Mouse (Mus musculus): ENCODE data around the gene Fcnb. TPM values are rescaled to one million over a fixed set of nuclear protein-coding genes. Genes with fewer than 3 reads are reported as not detected.

Fcnb gene
- total RNA-seq (2015) (149 and 237 TPM in 2 replicates), total RNA-seq (2017) (92.7 and 139 TPM in 2 replicates)

DNA sequence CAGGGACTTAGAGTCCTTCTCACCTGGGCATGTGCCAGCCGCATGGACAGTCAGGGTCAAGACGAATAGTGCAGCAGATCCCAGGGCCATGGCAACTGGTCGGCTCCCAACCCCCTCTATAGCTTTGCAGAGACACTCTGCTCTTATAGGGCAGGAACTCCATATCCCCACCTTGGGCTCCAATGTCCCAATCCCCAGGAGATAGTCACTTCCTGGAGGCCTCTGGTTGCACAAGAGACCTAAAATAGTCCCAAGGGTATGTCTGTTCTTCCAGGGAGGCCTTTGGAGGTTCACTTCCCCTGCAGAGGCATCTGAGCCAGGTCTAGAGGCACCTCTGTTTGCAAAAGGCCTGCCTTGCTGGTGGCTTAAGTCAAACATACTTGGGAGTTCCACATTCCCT is at the start of gene Fcnb:
TSS of gene Fcnb (minus strand) at position 118 of the 400 bp plus-strand sequence.
- peak; percentile 80 for ATAC-seq (replicated peaks; ENCODE audit: poor library complexity)

DNA sequence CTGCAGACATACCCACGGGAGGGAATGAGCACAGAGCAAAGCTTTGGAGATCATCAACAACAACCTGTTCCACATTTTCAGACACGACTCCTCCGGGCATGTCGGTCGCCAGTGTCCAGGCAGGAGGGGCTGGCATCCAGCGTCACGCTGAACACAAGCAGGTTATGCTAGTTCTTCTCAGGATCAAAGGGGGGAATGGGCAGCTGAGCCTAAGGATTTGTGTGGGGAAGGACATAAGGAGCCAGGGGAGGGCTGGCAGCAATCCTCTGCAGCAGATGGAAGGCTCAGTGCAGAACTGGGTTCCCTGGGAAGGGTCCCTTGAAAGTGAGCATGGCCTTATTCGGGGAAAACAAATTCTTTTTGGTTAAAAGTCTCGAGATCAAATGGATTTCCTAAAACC is 49.1 kb upstream of the Fcnb start:
- ATAC-seq (replicated peaks; ENCODE audit: poor library complexity) = no peak

DNA sequence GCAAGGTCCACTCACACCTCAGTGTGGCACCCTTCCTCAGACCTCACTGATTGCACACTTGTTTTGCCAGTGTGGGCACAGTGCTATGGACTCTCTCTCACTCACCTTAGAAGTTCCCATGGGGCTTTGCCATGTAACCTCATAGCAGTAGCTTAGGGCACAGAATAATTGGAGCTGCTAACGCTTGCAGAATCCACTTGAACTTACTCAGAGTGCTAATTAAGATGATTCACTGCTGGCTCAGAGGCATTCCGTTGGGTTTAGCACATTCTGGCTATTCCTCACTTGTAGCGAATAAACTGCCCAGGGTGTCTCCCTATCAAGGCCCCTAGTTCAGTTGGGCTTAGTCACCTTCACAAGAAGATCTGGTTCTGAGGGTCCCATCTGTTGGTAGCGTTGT is 47.4 kb upstream of the Fcnb start:
- ATAC-seq (replicated peaks; ENCODE audit: poor library complexity) = no peak

DNA sequence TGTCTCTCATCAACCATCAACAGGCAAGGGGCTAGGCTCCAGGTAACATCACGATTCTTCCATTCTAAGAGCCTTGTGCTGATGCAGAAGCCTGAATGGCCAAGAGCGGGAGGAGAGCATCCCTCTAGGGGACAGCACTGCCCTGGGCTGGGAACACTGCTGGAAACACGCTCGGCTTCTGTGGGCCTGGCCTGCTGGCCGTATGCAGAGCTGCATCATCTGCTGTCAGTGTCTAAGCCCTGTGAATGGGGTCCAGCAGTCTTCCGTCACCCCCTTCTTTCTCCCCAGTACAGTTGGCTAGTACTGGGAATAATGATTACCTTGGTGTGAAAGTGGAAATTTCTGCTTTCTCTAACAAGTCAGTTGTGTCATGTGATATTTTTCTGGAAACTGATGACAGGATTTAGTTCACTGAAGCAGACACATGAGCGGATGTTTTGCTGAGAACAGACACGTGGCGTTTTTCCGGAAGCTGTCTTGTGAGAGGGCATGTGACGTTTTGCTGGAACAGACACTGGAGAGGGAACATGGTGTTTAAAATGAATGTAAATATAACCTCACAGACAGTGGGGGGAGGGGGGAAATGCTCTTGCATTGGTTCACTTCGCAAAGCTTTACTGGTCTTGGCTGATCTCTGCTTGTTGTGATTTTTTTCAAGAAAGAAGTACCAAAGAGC is 42.2 kb upstream of the Fcnb start:
- ATAC-seq (replicated peaks; ENCODE audit: poor library complexity) = no peak

DNA sequence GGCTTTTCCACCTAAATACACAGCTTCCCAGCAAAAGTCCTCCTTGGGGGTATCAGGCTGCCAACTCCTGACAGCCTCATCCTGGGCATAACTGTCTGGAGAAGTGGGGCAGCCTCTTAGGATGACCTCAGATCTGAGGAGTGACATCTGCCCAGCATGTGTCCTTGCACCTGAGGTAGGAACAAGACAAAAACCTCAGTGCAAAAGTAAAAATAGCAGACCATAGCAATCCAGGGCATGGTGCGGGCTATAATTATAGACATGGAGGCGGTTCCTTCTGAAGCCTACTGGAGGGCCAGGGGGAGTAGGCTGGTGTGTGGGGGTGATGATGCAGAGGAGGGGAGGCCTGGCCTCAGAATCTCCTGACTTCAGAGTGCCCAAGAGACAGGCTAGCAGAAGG is 39.2 kb upstream of the Fcnb start:
- no peak for ATAC-seq (replicated peaks; ENCODE audit: poor library complexity)

DNA sequence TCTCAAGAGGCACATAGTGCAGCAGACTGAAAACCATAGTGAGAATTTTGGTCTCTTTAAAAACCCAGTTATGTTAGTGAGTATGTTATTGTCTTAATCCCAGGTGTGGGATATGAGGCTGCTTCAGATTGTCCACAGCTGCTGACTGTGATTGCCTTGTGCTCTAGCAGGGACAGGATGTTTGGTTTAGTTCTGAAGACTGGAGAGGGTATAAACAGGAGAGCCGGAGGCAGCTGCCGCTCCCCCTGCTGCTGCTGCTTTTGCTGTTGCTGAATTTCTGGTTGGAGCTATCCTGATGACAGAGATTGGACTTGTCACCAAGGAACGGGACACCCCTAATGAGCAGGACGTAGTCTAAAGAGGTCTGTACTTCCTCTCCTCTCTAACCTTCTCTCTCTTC is 36.6 kb upstream of the Fcnb start:
- no peak for ATAC-seq (replicated peaks; ENCODE audit: poor library complexity)

DNA sequence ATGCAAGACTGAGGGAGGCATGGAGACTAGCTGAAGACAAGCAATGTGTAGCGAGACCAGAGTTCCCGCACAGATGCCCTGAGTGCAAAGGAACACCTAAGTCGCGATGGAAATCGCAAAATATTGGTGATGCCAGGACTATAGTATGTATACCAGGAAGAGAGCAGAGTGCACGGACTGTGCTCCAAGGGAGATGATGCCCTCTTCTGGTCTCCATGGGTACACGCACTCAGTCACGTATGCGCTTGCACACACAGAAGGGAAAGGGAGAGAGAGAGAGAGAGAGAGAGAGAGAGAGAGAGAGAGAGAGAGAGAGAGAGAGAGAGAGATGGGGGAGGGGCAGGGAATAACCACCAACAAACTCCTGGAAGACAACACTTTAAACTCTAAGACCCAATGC is 35.7 kb upstream of the Fcnb start:
- no peak for ATAC-seq (replicated peaks; ENCODE audit: poor library complexity)

DNA sequence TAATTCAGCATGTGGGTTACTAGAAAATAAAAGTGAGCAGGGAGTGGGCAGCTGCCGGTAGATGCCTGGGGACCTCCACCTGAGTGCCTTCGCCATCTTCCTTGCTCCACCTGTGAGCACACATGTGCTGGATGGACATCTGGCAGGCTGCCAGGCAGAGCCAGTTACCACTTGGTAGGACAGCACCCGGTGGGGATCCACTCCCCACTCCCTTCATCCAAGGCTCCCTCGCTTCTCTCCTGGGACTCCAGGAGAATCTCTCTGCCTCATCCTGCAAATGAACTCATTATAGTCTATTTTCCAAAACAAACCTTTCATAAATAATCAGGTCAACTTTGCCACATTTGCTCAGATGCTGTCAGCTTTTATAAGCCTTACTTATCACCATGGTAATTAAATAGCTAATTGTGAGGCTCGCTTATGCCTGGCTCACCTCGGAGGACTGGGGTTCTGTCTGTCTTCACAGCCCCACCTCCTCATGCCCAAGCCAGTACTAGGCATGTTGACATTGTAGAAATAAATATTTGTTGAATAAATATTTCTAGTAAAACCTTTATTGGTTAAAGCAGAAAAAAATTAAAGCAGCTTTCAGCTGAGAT is 33.9 kb upstream of the Fcnb start:
- no peak for ATAC-seq (replicated peaks; ENCODE audit: poor library complexity)

DNA sequence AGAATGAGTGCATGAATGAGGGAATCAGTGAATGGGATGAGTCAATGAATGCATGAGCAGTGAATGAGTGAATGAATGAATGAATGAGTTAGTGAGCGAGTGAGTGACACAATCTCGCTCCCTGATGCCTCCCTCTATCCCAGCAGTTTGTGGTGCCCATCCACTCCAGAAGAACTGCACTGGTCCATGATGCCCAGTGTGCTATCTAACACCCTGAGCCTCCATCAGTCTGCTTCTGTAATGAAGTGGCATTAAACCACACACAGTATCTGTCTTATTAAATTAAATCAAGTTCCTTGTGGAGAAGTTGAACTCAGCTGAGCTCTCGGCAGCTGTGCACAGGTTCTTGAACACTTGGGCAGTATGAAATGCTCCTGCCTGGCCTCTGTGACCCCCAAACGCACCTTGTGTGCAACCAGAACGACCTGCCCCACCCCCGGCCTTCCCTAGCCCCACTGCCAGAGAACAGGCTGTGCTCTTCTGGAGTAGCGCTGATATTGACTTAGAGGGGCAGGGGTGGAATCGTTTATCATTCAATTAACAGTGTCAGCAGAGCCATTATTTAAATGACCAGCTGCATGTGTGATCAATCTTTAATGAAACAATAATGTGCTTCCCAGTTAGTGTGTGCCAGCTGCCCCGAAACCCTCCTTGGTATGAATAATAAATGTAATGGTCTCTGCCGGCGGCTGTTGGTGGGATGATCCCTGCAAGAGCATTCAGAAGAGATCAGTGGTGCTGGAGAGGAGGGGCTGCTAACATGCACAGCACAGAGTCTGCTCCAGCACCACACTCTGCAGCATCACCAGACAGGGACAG is 33.0 kb upstream of the Fcnb start:
- ATAC-seq (replicated peaks; ENCODE audit: poor library complexity) = no peak

DNA sequence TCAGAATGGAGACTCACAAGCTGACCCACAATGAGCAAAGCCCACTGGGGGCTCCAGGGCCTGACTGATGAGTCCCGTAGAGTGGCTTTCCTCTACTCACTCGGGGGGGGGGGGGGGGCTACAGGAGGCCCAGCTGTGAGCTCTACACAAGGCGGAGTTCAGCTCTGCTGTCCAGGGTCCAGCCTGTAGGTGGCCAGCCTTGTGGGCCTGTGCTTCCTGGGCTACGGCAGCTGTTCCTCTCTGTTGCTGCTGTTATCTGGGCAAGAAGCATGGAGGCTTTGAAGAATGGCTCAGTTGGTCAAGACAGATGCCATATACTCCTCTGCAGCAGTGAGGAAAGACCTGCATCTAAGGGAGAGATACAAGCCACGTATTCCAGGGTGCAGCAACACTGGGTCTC is 24.1 kb upstream of the Fcnb start:
- no peak for ATAC-seq (replicated peaks; ENCODE audit: poor library complexity)

DNA sequence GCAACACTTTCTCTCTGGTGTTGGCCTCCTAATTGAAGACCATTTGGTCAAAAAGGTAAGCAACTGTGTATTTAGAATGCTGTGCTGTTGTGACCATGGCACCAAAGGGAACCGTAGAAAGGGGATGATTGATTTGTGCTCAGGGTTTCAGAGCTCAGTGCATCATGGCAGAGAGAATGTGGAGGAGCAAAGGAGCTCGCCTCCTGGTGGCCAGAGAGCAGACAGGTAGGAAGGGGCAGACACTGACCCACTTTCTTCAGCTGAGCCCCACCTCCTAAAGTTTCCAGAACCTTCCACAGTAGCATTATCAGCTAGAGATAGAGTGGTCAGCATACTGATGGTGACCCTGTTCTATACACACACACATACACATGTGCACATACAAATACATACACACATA is 21.3 kb upstream of the Fcnb start:
- ATAC-seq (replicated peaks; ENCODE audit: poor library complexity) = peak; percentile 42; the same call in 1 of the 2 replicates

DNA sequence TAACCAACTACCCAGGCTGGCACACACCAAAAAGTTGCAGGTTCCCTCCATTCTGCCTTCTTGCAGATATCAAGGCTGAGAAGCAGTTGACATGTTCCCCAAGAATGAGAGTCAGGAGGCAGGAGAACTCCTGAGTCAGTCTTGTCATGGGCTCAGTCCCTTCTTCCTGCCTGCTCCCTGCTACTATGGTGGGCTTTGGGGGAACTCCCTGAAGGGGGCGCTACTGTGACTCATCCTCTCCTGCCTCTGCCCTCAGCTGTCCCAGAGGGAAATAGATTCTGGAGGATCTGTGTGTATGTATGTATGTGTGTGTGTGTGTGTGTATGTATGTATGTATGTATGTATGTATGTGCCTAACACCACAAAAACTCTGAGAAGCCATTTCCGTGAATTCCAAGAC is 19.0 kb upstream of the Fcnb start:
- no peak for ATAC-seq (replicated peaks; ENCODE audit: poor library complexity)

DNA sequence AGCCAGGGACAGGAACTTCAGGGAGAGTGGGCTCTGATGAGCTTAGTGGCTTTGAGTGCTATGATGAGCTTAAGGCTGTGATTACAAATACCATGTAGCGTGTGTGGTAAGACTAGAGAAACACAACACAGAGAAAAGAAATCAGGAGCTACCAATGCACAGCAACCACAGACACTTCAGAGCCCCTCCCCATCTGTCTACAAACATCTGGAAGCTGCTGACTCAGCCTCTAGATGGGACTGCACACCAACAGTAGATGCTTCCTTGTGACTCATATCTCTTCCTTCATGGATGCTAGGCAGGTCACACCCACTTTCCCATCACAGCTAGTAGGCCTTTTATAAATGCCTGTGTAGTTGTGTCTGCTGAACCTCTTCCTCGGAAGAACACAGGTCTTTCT is 17.2 kb upstream of the Fcnb start:
- no peak for ATAC-seq (replicated peaks; ENCODE audit: poor library complexity)

DNA sequence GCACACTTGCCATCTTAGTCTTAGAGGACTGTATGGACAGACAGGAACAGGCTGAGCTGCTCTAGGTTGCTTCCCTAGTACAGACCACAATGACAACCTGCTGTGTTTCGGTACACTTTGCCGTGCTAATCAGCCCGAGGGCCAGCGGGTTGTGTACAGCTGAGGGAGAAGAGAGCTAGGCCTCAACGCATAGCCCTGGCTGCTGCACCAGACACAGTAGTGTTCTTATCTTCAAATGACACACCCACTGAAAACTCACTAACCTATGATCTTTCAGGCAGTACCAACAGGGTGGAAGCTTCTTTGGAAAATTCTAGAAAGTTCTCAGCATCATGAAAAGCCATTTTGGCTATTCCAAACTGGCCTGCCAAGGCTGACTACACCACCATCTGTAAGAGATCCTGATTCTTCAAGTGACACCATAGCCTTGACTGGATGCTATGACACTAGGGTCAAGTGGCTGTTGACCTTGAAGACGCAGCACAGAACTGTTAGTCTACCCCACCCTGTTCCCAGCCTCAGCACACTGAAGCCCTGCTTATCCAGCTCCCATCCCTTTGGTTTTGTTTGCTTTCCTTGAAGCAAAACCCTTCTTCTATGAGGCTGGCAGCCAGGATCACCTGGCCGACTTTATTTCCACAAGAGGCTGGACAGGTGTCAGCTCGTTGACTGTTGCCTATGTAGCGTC is 16.3 kb upstream of the Fcnb start:
- ATAC-seq (replicated peaks; ENCODE audit: poor library complexity) = peak; percentile 53; the same call in 1 of the 2 replicates

DNA sequence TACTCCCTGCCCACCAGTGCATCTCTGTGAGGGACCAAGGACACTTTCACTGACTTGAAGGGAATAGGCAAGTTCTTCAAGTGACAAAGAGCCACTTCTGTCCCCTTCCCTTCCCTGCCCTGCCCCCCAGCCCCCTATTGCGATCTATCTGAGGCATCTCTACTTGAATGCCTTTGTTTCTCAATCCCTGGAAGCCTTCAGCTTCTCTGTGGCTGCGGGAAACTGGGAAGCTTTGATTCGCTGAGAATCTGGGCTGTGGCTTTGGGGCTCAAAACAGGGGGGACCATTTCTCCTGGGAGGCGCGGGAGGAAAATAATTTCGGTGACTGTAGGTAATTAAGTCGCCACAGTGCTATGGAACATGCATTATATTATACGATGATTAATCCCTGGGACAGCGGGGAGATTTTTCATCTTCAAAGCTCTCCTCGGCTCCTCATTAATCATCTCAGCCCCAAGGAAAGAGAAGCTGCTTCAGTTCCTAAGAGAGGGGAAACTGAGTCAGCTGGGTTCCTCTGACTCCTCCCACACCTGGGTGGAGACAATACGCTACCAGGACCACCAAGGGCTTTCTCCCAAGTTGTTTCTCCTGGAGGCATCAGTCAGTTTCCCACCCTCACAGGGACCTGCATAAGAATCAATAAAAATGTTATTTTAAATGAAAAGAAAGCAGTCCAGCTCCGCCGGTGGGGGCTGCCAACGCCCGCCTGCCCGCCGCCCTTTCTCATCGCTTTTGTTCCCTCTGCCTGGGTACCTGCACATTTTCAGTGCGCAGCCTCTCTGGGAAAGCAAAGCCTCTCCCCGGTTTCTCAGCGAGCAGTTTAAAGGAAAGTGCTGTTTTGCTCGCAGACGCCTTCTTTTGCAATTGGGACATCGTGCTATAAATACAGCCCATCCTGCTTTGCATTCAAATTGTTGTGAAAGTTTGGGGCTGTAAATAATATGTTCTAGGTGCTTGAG is 14.1 kb upstream of the Fcnb start:
- ATAC-seq (replicated peaks; ENCODE audit: poor library complexity) = no peak

DNA sequence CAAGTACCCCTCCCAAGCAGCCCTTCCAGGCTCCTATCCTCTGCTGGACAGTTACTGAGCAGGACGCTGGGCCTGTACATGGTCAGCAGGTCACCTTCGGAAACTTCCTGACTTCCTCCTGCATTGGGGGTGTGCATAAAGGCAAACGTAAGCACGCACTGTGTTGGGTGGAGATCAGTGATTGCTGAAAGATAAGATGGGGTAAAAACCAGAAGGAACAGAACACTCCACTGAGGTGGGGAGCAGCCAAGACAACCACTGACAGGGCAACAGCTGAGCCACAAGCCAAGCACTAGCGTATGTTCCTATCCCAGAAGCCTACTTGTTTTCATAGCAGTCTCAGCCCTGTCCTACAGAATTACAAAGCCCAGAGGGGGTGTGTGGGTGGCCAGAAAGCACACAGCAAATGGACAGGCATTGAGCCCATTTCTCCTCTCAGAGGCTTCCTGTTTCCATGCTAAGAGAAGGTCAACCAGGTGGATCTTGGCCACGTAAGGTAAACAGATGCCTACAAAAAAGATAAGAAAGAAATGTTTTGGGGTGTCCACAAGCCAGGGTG is 12.1 kb upstream of the Fcnb start:
- ATAC-seq (replicated peaks; ENCODE audit: poor library complexity) = no peak

DNA sequence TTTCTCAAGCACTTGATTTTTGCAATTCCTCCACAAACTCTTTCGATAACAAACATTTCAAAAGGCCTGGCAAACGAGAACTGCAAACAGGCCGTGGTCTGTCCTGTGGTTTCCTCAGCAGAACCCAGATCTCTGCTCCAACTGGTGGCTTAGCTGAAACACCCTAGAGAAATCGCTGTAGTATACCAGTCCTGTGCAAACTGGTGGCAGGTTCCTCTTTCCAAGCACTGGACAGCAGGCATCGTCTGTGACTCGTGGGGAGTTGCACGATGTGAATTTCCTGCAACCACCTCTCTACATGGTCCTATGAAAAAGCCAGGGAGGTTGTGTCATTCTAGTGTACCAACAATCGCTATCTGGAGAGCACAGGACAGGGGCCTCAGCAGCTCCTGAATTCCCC is 7.4 kb upstream of the Fcnb start:
- ATAC-seq (replicated peaks; ENCODE audit: poor library complexity) = peak; percentile 88

DNA sequence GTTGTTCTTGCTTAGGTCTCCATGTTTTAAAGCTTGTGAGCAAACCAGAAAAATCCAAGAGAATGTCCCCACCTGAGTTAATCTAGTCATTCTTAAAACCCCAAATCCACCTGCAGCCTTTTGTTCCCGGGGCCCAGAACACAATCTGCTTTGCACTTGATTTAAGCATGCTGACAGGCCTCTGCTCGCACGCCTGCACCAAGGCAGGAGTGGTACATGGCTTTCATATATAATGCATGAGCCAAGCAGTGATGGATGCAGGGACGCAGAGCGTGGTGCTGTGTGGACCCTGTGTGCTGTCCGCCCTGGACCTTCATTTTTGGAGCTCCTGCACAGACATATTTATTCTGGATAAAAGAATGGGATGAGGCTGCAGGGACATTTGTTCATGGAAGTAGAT is 6.4 kb upstream of the Fcnb start:
- ATAC-seq (replicated peaks; ENCODE audit: poor library complexity) = no peak

DNA sequence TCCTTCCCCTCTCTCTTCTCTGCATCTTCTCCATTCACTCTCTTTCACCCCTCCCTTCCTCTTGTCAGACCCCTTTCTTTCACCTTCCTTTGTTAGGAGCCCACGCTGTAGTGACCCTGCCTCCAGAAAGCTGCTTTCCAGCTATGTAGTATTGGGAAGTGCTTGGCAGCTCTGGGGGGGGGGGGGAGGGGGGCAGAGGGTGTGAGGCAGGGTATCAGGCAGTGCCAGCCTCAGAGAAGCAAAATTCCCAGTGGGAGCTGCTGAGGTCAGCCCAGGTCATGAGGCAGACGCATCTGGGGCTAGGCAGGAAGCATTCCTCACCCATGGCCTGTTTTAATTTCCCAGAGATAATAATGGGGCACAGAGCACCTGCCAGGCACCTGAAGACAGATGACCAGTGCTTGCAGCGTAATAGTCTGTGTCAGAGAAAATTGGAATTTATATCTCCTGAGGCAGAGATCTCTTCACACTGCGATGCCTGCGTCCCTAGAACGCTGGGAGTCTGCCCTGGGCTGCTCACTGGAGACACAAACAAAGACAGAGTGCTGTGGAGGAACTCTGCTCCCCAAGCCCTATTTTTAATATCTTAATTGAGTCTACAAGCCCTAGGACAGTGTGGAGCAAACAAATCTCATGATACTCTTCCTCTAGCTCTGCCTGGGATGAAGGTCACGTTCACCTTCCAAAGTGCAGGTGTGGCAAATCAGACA is 5.8 kb upstream of the Fcnb start:
- ATAC-seq (replicated peaks; ENCODE audit: poor library complexity) = no peak

All from megakaryocyte progenitor cell, adult 5-6 weeks (primary cell).